Mouse (Mus musculus) neutrophil, adult 5-6 weeks (primary cell): ENCODE data around the gene Hamp2. TPM values are rescaled to one million over a fixed set of nuclear protein-coding genes. Genes with fewer than 3 reads are reported as not detected.

Source experiments
- ATAC-seq: fragments of 151-379, 151-347 bp; 2 replicates; pipeline ENCODE4 v1.8.0; 2017; ENCODE audit warnings: mild to moderate bottlenecking, moderate TSS enrichment; ENCODE audit not compliant: insufficient number of reproducible peaks, poor library complexity, low FRiP score, severe bottlenecking; ENCODE audit errors: extremely low read depth
- total RNA-seq: library from RNA; stranded (forward); fragments of 200-1000 nt; gene quantifications from 2 replicates; pipeline ENCODE4 v1.2.3, GENCODE M21; 2017

Gene Hamp2
- total RNA-seq, 1 experiment from 2014 or later = not detected

DNA sequence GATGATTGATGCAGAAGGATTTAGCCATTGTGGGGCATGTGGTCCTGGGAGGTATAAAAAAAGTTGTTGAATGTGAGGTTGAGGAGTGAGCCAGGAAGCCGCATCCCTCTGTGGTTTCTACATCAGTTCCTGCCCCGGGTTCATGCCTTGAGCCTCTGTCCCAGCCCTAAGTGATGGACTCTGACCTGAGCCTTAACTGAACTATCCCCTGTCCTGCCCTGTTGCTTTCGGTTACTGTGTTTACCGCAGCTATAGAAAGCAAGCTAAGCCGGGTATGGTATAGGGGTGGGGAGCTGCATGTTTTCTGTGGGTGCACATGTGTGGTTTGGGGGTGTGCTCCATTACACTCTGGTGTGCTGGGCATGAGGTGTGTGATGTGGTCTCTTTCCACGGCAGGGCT, 14.7 kb downstream of the Hamp2 start:
- ATAC-seq = no peak

DNA sequence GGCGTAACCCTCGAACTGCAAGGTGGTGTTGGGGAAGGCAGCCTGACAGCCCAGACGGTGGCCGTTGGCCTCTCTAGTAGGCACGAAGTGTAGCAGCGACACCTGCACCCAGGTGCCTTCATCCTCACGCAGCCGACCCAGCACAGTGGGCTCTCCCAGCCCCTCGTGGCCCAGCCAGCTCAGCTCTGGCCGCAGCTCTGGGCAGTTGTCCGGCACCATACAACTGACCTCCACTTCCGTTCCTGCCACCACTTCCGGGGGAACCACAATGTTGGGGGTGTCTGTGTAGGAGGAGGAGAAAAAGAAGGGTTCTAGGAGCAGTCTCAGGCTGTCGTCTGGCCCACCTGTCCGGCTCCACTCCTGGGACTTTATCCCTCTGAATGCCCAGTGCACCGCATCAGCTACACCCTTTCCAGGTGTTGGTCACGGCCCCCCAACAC, 15.5 kb downstream of the Hamp2 start:
- no peak; the same call in 1 of the 2 replicates for ATAC-seq

DNA sequence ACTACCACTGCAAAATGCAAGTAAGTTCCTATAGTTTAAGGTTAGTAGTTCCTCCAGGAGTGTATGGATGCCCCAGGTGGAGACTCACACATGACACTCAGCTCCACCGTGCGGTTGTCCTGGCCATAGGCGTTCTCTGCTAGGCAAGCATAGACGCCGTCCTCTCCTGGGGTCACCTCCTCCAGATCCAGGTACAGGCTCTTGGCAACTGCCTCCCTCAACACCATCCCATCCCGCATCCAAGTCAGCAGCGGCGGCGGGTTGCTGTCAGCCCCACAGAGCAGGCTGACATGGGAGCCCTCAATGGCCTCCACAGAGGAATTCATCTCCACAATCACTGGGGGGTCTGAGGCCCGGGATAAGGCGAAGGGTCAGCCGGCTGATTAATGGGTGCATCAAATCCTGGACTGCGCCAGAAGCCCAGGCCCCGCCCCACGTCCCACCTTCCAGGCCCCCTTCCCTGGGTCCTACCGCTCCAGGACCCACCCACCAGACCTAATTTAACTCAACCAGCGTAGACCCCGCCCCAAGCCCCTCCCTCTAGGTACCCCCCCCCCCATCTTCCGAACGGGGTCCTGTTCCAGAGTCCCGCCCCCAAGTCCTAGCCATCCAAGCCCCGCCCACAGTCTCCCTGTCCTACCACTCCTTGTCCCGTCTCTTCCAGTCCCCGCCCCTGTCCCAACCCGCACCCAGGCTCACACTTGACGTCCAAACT, 16.0 kb downstream of the Hamp2 start:
- ATAC-seq = no peak

DNA sequence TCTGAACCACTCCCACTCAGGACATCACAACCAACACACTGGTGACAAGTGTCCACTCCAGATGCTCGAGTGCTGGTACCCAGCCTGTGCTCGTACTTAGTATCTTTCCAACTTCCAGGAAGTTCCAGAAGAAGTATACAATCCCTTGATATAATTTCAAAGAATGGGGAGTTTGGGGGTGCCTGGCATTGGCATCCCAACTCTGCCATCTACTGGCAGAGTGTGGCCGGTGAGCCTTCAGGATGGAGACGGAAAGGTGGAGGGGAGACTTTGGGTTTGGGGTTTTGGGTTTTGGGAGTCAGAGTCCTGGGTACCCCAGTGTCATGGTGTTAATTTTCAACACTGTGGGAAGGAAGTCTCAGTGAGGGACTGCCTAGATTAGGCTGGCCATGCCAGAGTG, 20.4 kb downstream of the Hamp2 start:
- ATAC-seq = peak; percentile 57; the same call in 1 of the 2 replicates

DNA sequence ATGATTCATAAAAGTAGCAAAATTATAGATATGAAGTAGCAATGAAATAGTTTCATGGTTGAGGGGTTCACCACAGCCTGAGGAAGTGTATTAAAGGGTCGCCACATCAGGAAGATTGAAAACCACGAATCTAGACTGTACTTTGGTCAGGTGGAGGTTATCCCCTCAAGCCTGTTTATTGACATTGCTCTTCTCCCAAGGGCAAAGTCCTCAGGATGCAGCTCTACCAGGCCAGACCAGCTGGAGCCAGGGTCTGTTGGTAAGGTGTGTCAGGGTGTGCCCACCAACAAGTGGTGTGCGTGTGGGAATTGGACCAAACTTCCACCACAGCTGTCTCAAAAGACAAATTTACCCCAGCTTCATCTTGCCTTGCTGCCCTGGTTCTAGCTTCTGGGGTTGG, 29.3 kb downstream of the Hamp2 start:
- ATAC-seq = no peak

DNA sequence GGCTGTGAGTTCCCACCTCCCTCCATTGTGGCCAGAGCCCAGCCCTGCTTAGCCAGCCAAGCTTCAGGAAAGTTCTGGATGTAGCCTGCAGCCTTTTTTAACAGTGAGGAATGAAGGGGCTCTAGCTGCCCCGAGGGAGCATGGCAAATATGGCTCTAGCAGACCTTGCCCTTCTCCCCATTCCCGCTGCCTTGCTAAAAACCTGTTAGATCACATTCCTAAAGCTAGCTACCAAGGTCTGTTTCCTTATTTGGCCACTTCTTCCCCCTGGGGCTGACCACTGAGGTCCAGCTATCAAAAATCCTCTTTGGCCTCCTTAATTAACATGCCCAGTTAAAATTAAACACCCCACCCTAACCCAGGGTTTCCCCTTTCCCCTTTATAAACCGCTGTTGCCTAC, 32.0 kb downstream of the Hamp2 start:
- no peak for ATAC-seq

DNA sequence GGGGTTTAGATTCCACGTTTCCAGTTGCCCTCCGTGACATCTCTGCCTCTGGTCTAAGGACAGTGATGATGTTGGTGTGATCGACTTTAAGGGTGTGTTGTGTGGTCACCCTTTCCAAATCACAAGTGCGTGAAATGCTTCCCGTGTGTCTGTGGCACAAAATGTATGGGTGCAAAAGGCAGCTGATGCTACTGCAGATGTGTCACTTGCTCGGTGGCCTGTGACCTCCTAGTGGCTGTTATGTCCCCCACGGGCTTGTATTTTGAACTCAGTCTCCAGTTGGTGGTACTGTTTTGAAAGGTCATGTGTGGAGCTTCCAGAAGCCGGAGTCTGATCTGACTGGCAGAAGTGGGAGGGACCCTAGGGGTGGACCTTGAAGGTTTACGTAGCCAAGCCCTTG, 32.7 kb downstream of the Hamp2 start:
- no peak for ATAC-seq

DNA sequence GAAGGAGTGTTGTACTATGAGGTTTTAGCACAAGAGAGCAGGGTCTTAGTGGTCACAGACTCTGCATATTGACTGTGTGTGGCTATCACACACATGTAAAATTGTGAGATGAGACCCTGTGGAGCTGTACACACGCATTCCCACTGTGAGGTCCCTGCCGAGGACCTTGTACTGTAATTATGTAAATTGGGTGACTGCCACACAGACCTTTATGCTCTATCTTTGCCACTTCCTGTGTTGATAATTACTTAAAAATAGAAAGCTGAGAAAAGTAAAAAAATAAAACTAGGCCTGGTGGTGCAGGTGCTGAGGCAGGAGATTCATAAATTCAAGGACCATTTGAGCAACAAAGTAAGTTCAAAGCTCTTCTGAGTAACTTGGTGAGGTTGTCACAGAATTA, 33.8 kb downstream of the Hamp2 start:
- ATAC-seq = no peak

DNA sequence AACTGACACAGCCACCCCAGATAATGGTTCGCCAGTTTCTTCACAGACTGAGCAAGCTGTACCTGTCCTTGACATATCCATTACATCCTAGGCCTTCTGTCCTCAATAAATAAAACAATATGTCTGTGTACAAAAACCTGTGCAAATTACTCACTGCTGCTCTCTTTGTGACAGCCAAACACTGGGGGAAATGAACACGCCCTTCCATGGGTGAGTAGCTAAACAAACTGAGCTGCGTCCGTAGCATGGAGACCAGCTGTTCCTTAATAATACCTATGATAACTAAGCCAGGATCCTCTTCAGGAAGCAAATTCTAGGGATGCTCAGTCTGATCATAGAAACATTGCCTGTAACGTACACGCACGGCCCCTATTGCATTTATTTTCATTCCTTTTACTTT, 35.7 kb downstream of the Hamp2 start:
- ATAC-seq = no peak

DNA sequence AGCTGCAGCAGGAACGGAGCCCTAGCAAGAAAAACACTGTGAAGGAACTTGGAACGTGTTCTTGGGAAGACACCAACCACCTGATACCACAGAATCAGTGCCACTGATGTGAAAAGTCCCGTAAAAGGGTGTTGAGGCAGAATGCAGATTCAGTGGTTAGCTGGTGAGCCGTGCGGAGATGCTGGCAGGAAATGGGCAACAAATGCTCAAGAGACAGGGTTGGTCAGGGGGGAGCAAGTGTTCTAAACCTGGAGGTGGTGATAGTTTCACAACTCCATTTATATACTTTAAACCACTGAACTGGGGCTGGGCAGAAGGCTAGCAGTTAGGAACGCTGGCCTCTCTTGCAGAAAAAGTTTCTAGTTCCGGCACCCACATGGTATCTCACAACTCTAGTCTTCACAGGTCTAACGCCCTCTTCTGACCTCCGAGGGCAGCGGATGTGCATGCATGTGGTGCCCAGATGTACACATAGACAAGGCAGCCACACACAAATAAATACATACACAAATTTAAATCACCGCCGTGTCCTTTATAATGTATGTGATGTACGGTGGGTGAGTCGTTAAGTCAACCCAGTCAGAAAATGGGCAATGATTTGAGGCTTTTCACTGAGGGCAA, 36.8 kb downstream of the Hamp2 start:
- peak; percentile 85 for ATAC-seq

DNA sequence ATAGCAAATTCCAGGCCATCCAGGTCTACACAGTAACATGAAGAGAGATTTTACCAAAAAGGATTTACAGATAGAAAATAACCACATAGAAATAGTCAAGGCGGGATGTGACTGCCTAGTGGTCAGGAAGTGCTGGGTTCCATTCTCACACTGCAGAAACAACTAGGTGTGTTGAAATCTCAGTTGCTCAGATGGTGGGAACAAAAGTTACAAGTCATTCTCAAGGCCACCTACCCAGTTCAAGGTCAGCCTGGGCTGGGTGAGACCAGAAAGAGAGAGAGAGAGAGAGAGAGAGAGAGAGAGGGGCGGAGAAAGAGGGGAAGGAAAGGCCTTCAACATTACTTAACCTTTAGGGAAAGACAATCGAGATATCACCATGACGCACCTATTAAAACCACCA, 37.6 kb downstream of the Hamp2 start:
- no peak for ATAC-seq

DNA sequence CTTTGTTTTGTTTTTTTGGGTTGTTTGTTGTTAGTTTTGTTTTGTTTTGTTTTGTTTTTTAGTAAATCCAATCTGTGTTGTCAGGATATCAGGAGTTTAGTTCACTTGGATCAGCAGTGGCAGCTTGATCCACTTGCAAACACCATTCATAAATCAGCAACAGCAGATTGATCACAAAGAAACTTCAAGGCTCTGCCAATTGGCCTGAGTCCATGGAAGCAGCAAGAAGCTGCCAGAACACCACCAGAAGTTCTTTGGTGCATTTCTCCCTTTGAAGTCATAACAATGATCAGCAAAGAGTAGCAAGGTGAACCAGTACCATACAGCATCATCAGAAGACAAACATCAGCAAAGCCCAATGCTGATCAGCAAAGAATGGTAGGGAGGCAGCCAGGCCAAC, 40.4 kb downstream of the Hamp2 start:
- ATAC-seq = no peak

DNA sequence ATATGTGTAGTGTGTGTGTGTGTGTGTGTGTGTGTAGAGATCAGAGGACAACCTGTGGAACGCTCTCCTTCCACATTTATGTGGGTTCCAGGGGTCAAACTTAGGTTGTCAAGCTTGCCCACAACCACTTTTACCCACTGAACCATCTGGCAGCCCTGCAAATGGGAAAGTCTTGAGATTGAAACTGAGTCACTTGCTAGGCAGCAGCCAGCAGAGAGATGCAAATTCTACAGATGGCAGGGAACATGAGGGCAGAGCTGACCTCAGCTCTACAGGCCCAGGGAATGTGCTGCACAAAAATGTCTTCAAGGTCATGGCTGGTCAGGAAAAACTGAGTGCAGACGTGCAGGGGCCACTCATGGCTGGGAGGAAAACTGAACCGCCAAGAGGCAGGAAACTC, 43.1 kb downstream of the Hamp2 start:
- no peak for ATAC-seq

DNA sequence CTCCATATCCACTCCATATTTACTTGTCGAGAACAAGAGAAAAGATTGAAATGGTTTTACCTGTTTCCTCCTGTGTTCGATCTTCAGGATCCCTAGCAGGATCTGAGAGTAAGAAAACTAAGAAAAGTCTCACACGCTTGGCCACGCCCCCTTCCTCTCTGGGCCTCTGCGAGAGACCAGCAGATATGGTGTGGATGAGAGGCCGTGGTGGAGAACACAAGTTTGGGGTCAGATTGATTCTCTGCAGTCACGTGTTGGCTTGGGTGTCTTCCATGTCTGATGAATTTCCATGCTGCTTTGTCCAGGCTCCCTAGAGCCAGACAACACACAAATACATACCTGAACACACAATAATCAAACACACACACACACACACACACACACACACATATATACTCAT, 44.3 kb downstream of the Hamp2 start, which contains the start of gene Cd22:
Gene Cd22 (minus strand): TSS at position 167 of the 400 bp plus-strand sequence.
- no peak for ATAC-seq

DNA sequence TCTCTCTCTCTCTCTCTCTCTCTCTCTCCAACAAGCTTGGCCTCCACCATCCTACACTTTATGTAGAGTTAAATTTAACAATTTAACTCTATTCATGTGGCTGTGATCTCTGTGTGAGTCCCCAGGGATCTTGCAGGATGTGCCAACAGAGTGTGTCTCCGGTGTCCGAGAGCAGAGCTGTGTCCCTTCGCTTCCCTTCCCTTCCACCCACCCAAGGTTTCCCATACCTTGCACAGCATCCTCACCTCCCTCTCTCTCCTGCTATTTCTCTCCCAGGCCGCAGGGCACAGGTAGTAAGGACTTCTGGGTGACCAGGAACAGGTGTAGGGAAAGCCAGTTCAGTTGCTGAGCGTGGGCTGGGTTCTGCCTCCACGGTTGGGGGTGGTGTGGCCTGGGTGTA, 45.5 kb downstream of the Hamp2 start:
- peak; percentile 76 for ATAC-seq

DNA sequence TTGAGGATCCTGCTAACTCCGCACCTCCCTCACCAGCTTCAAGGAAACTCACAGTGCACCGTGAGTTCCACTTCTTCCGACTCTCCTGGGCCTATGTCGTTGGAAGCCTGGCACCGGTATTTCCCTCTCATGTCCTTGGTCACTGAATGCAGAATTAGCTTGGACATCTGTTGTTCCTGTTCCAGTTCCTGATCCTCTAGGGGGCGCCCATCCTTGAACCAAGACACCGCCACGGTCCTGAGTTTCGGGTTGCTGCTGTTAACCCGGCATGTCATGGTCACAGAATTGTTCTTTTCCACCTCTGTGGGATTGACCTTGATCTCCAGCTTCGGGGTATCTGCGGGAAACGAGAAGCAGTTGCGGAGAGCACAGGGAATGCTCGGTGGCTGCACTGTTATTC, 51.4 kb downstream of the Hamp2 start:
- peak; percentile 67 for ATAC-seq

Other genes starting within 250 kb of the Hamp2 start
- gene 2200002J24Rik, start 225.8 kb downstream of the Hamp2 start, total RNA-seq = not detected in 2 replicates
- 0.58 TPM in 1 of 2 replicates, not detected in the other for gene Atp4a, start 212.5 kb downstream of the Hamp2 start, total RNA-seq
- gene Tmem147, start 195.1 kb downstream of the Hamp2 start, total RNA-seq = 8.3 and 15.1 TPM in 2 replicates
- gene Gapdhs, start 181.0 kb downstream of the Hamp2 start, total RNA-seq = not detected in 2 replicates
- gene Sbsn, start 173.2 kb downstream of the Hamp2 start, total RNA-seq = 2.0 and 5.8 TPM in 2 replicates
- gene Dmkn, start 160.9 kb downstream of the Hamp2 start, total RNA-seq = not detected in 2 replicates
- gene Krtdap, start 136.8 kb downstream of the Hamp2 start, total RNA-seq = not detected in 2 replicates
- 0.35 and 0.37 TPM in 2 replicates for gene Ffar2, start 100.9 kb downstream of the Hamp2 start, total RNA-seq
- gene Ffar3, start 68.5 kb downstream of the Hamp2 start, total RNA-seq = 0.70 and 0.98 TPM in 2 replicates
- gene Ffar1, start 63.1 kb downstream of the Hamp2 start, total RNA-seq = 25.6 and 25.8 TPM in 2 replicates
- 493 and 656 TPM in 2 replicates for gene Cd22, start 44.3 kb downstream of the Hamp2 start, total RNA-seq
- 0.49 and 0.70 TPM in 2 replicates for gene Mag, start 9.8 kb downstream of the Hamp2 start, total RNA-seq
- gene Hamp, start 19.4 kb upstream of the Hamp2 start, total RNA-seq = not detected in 2 replicates
- gene Usf2, start 32.1 kb upstream of the Hamp2 start, total RNA-seq = 178 and 186 TPM in 2 replicates
- gene Lsr, start 48.8 kb upstream of the Hamp2 start, total RNA-seq = 1.4 and 1.5 TPM in 2 replicates
- 0.86 and 1.4 TPM in 2 replicates for gene Fam187b, start 49.1 kb upstream of the Hamp2 start, total RNA-seq
- gene Fxyd5, start 117.8 kb upstream of the Hamp2 start, total RNA-seq = 1,836 and 1,901 TPM in 2 replicates
- gene Fxyd7, start 126.8 kb upstream of the Hamp2 start, total RNA-seq = 0.86 and 2.0 TPM in 2 replicates
- not detected in 2 replicates for gene Fxyd1, start 132.5 kb upstream of the Hamp2 start, total RNA-seq
- 0.12 and 1.1 TPM in 2 replicates for gene Lgi4, start 134.7 kb upstream of the Hamp2 start, total RNA-seq
- gene Fxyd3, start 152.0 kb upstream of the Hamp2 start, total RNA-seq = not detected in 2 replicates
- 1.2 TPM in 1 of 2 replicates, not detected in the other for gene Hpn, start 190.6 kb upstream of the Hamp2 start, total RNA-seq
- gene Scn1b, start 202.3 kb upstream of the Hamp2 start, total RNA-seq = 2.0 TPM in 1 of 2 replicates, not detected in the other
- 187 and 202 TPM in 2 replicates for gene Gramd1a, start 231.2 kb upstream of the Hamp2 start, total RNA-seq